Mouse (Mus musculus): ENCODE data around the gene Cacna1h.

DNA sequence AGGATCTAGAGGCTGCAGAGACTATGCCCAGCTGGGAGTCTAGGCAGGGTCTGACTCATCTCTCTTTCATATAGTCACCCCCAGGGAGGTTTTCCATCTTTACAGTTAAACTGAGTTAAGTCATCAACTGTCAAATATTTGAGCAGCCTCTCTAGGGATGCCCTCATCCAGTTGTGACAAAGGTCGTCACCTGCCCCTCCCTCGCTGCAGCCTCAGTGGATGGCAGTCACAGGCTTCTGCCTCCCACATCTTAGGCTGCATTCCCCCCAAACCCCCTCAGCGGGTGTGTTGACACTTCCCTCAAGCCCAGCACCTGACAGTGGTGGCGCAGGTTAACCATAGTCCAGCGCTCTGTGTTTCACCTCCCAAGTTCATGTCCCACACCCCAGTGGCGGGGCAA lies 7.8 kb upstream of the Cacna1h start:
- TF ChIP-seq POLR2A (IDR thresholded peaks at IDR 0.05; ENCODE audit: insufficient read length, low read depth) = no peak
- no peak for TF ChIP-seq POLR2AphosphoS2 (IDR thresholded peaks at IDR 0.05; ENCODE audit: insufficient read length, low read depth)
- TF ChIP-seq E2F4 (IDR thresholded peaks at IDR 0.05; ENCODE audit: insufficient read depth) = no peak
- no peak for TF ChIP-seq USF1 (IDR thresholded peaks at IDR 0.05; ENCODE audit: low read depth)
- no peak for TF ChIP-seq MAX (IDR thresholded peaks at IDR 0.05; ENCODE audit: low read depth)
- TF ChIP-seq SRF (IDR thresholded peaks at IDR 0.05; ENCODE audit: control insufficient read depth, insufficient read length, low read depth) = no peak
- TF ChIP-seq TCF3 (IDR thresholded peaks at IDR 0.05; ENCODE audit: insufficient read length, low read depth) = no peak

Measured in myocyte (in vitro differentiated cells).